8 mouse cellular contexts compared by ENCODE assay signal in the genomic region with DNA sequence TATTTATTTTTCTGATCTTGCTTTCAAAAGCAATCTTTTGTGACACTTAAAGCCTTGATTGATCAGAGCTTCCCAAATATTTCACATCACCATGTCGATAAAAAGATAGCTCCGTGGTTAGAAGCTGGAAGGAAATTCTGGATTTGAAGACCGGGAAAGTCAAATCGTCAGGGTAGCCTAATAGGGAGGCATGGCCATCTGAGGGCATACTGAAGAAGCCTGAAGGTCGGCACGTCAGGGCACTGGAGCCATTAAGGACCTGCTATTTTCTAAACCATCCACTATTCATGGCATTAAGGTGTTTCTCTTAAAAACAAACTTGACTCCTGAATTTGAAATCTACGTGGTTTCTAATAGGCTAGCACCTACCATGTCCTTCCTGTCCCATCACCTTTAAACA. TPM values are rescaled to one million over a fixed set of nuclear protein-coding genes. Genes with fewer than 3 reads are reported as not detected.
DNase-seq lines count a peak whose midpoint lies in the region; ATAC-seq and TF ChIP-seq lines count a peak whose summit lies in the region.

No protein-coding gene starts in this region.

- H3K27me3 ChIP-seq in testis, adult 2 months (ENCODE audit: control insufficient read depth, insufficient read depth, low read length) = no peaks in the 10 kb centered on the region; the same call in 1 of the 2 replicates
- H3K27me3 ChIP-seq in liver, embryonic 11.5 days (replicated peaks; ENCODE audit: control insufficient read depth, insufficient read depth, low read length) = no peaks in the 10 kb centered on the region
- no peaks in the 10 kb centered on the region for H3K27me3 ChIP-seq in stomach, postnatal 0 days (ENCODE audit: control insufficient read depth, insufficient read depth, low read length)

- H3K4me3 ChIP-seq in gastrocnemius, adult 2 months = peak overlapping the region; percentile 90
- peak overlapping the region; percentile 89; the same call in 1 of the 2 replicates for H3K4me3 ChIP-seq in testis, adult 2 months (ENCODE audit: control insufficient read depth, low read depth, low read length)
- peak overlapping the region; percentile 75 for H3K4me3 ChIP-seq in liver, embryonic 11.5 days (ENCODE audit: low read depth, low read length)
- peak overlapping the region; percentile 72 for H3K4me3 ChIP-seq in stomach, postnatal 0 days (ENCODE audit: low read depth, low read length)

- no peak for TF ChIP-seq POLR2A in testis, adult 2 months (IDR thresholded peaks at IDR 0.05; ENCODE audit: control insufficient read depth, low read depth, low read length)

- no peak for TF ChIP-seq EP300 in stomach, postnatal 0 days (optimal IDR thresholded peaks at IDR 0.05)

- H3K9ac ChIP-seq in liver, embryonic 11.5 days (ENCODE audit: low read depth, low read length) = peak overlapping the region; percentile 81
- no peak overlapping the region for H3K9ac ChIP-seq in stomach, postnatal 0 days (ENCODE audit: low read length)

- intact Hi-C loops in gastrocnemius, adult 2 months (cut with DNase I) = loop anchor here (2.0 to 5.0 kb wide), 3 partner anchors 47 to 80 kb away; no protein-coding TSS in a partner anchor

- H3K4me1 ChIP-seq in testis, adult 2 months (ENCODE audit: control insufficient read depth, insufficient read depth, low read length) = peaks cover 3% of the 10 kb centered on the region
- peaks cover 29% of the 10 kb centered on the region for H3K4me1 ChIP-seq in liver, embryonic 11.5 days (replicated peaks; ENCODE audit: control insufficient read depth, insufficient read depth, low read length)
- no peaks in the 10 kb centered on the region for H3K4me1 ChIP-seq in stomach, postnatal 0 days (replicated peaks; ENCODE audit: control insufficient read depth, insufficient read depth)

- WGBS in liver, embryonic 11.5 days = 23% methylated on average over 7 of the region's 7 CpGs
- WGBS in stomach, postnatal 0 days = 47% methylated on average over 7 of the region's 7 CpGs

- no peaks in the 10 kb centered on the region for H3K36me3 ChIP-seq in testis, adult 2 months (ENCODE audit: control insufficient read depth, insufficient read depth, low read length)
- no peaks in the 10 kb centered on the region for H3K36me3 ChIP-seq in liver, embryonic 11.5 days (ENCODE audit: control insufficient read depth, insufficient read depth, low read length)
- no peaks in the 10 kb centered on the region for H3K36me3 ChIP-seq in stomach, postnatal 0 days (ENCODE audit: control insufficient read depth, insufficient read depth, low read length)

- peak overlapping the region; percentile 96 for H3K27ac ChIP-seq in gastrocnemius, adult 2 months
- no peak overlapping the region for H3K27ac ChIP-seq in testis, adult 2 months (ENCODE audit: control insufficient read depth, insufficient read depth, low read depth, low read length)
- peak overlapping the region; percentile 68 for H3K27ac ChIP-seq in liver, embryonic 11.5 days (ENCODE audit: low read depth, low read length)
- H3K27ac ChIP-seq in stomach, postnatal 0 days (replicated peaks) = no peak overlapping the region

- H3K9me3 ChIP-seq in liver, embryonic 11.5 days (ENCODE audit: control insufficient read depth, low read length) = no peaks in the 10 kb centered on the region
- H3K9me3 ChIP-seq in stomach, postnatal 0 days (ENCODE audit: control insufficient read depth, low read length) = no peaks in the 10 kb centered on the region

- ATAC-seq in liver, embryonic 11.5 days (replicated peaks; ENCODE audit: low FRiP score) = no peak
- ATAC-seq in stomach, postnatal 0 days (ENCODE audit: low FRiP score, low TSS enrichment) = no peak

- peak overlapping the region; percentile 91 for H3K4me2 ChIP-seq in liver, embryonic 11.5 days
- peak overlapping the region; percentile 96 for H3K4me2 ChIP-seq in stomach, postnatal 0 days (replicated peaks; ENCODE audit: low read depth)

- TF ChIP-seq CTCF in gastrocnemius, adult 2 months (IDR thresholded peaks at IDR 0.05) = no peak
- no peak for TF ChIP-seq CTCF in testis, adult 2 months (IDR thresholded peaks at IDR 0.05; ENCODE audit: control insufficient read depth, insufficient read depth, insufficient replicate concordance, low read depth, low read length)
- no peak for TF ChIP-seq CTCF in stomach, postnatal 0 days (IDR thresholded peaks at IDR 0.05; ENCODE audit: low read depth)

- DNase-seq in gastrocnemius, adult 2 months = no peak
- DNase-seq in gastrocnemius, postnatal 10 days = no peak
- DNase-seq in testis, postnatal 10 days (ENCODE audit: low spot score) = no peak
- DNase-seq in liver, embryonic 11.5 days (ENCODE audit: low spot score) = no peak
- DNase-seq in stomach, postnatal 0 days (ENCODE audit: low spot score) = no peak
- no peak for DNase-seq in ovary, postnatal 10 days (ENCODE audit: low spot score)
- DNase-seq in right cerebral cortex, postnatal 4 days = no peak

RNA-seq across cellular contexts. Expression of gene St3gal6, which starts 2.1 kb away (rescaled TPM):
- 100 to 1,000 TPM; 140 to 170 TPM for total RNA-seq in gastrocnemius, adult 2 months (2021)
- 10 to 100 TPM; 37.3 to 40.5 TPM for total RNA-seq in gastrocnemius, postnatal 10 days (2021)
- polyA plus RNA-seq in testis, adult 2 months (2012; rRNA removed) = 24.2 and 27.0 TPM in 2 replicates
- polyA plus RNA-seq in liver, embryonic 11.5 days (2014; fragmentation: Nextera tagmentation; extraction: Ambion mirVana) = 66.0 and 67.9 TPM in 2 replicates
- 7.1 and 8.0 TPM in 2 replicates for polyA plus RNA-seq in stomach, postnatal 0 days (2015; fragmentation: Nextera tagmentation; extraction: Ambion mirVana)

Comparison
In these comparisons a context has a peak if more than half of its experiments do, and no peak if none do; other contexts are left out.
1. H3K27ac ChIP-seq: peak in gastrocnemius, adult 2 months (single experiment) and liver, embryonic 11.5 days (single experiment); none in testis, adult 2 months (single experiment) and stomach, postnatal 0 days (single experiment).
2. Peak in every context shown above with its lines, with median percentiles within 50 percentile points of each other: H3K4me3 ChIP-seq.